Mouse (Mus musculus) midbrain, embryonic 16.5 days (tissue): Measurements from ENCODE around the gene Spast. TPM values are rescaled to one million over a fixed set of nuclear protein-coding genes. Genes with fewer than 3 reads are reported as not detected.
"Not testable (repeated sequence)": the region's sequence is repeated elsewhere in the genome, so short reads cannot be mapped to it uniquely, and the experiment has no call there.

Experiments
- ATAC-seq: fragments of 200-750 bp; cut with Nextera tagmentation; 2 replicates; pipeline ENCODE4 v1.8.0; 2017; ENCODE audit warnings: moderate TSS enrichment
- H3K27ac ChIP-seq: fragments of 300-500 bp; sonication (generic); 2 replicates; pipeline ENCODE4 v1.5.1; 2014; ENCODE audit warnings: mild to moderate bottlenecking, low read length, mixed read lengths
- H3K27me3 ChIP-seq: fragments of 300-500 bp; sonication (generic); 2 replicates; pipeline ENCODE4 v1.6.1; 2014; ENCODE audit warnings: low read depth, low read length, mixed read lengths; ENCODE audit not compliant: control insufficient read depth, insufficient read depth
- H3K36me3 ChIP-seq: fragments of 300-500 bp; sonication (generic); 2 replicates; pipeline ENCODE4 v1.6.1; 2014; ENCODE audit warnings: mild to moderate bottlenecking, low read length, moderate library complexity, mixed read lengths; ENCODE audit not compliant: control insufficient read depth, insufficient read depth
- H3K4me1 ChIP-seq: fragments of 300-500 bp; sonication (generic); 2 replicates; pipeline ENCODE4 v1.6.1; 2014; ENCODE audit warnings: mild to moderate bottlenecking, low read length, mixed read lengths; ENCODE audit not compliant: control insufficient read depth, insufficient read depth
- H3K4me2 ChIP-seq: fragments of 300-500 bp; sonication (generic); 2 replicates; pipeline ENCODE4 v1.6.1; 2014; ENCODE audit warnings: mild to moderate bottlenecking, low read length, mixed read lengths
- H3K4me3 ChIP-seq: fragments of 300-500 bp; sonication (generic); 2 replicates; pipeline ENCODE4 v1.5.1; 2014; ENCODE audit warnings: low read depth, mild to moderate bottlenecking, low read length, moderate library complexity, mixed read lengths
- H3K9ac ChIP-seq: fragments of 300-500 bp; sonication (generic); 2 replicates; pipeline ENCODE4 v1.6.1; 2014; ENCODE audit warnings: low read depth, low read length, mixed read lengths
- H3K9me3 ChIP-seq: fragments of 300-500 bp; sonication (generic); replicated peaks from 2 replicates; pipeline ENCODE4 v1.6.1; 2014; ENCODE audit warnings: mild to moderate bottlenecking, low read length, mixed read lengths; ENCODE audit not compliant: control insufficient read depth, poor library complexity, severe bottlenecking
- WGBS: fragments of 180-500 bp; shearing (Covaris S2); extraction: QIAGEN DNeasy Blood & Tissue Kit; methylation state at CpG from one replicate; pipeline ENCODE4 v1.1.7; 2014; 5-methylcytosine and 5-hydroxymethylcytosine counted together
- polyA plus RNA-seq: library from polyadenylated mRNA; unstranded; fragments of >200 nt; fragmentation: Nextera tagmentation; extraction: Ambion mirVana; gene quantifications from 2 replicates; pipeline ENCODE4 v1.2.1, GENCODE M21; 2015

The Spast gene
- polyA plus RNA-seq, 1 experiment from 2014 or later, result 22.0 TPM

- 94% methylated on average over 6 of the region's 6 CpGs for WGBS
- Histone ChIP-seq H3K4me3 (no peak overlapping the region), H3K4me2 (no peak overlapping the region), H3K9me3 (no peaks in the 10 kb centered on the region), H3K27ac (no peak overlapping the region), H3K27me3 (no peaks in the 10 kb centered on the region), H3K9ac (no peak overlapping the region), H3K36me3 (no peaks in the 10 kb centered on the region), H3K4me1 (peaks cover 16% of the 10 kb centered on the region)
- no peak for ATAC-seq
Measured at GRCm38 (mm10) chr17:74318721-74319120, 20.1 kb upstream of the Spast start.

GRCm38 (mm10) chr17:74322400-74323054, 16.3 kb upstream of the Spast start:
- WGBS, result 45% methylated on average over 5 of the region's 5 CpGs
- H3K4me3 ChIP-seq, result no peak overlapping the region
- H3K36me3 ChIP-seq, result no peaks in the 10 kb centered on the region
- no peak overlapping the region for H3K27ac ChIP-seq
- no peak overlapping the region for H3K4me2 ChIP-seq
- H3K9ac ChIP-seq, result no peak overlapping the region
- no peaks in the 10 kb centered on the region for H3K4me1 ChIP-seq
- ATAC-seq, result no peak
- H3K27me3 ChIP-seq, result no peaks in the 10 kb centered on the region
- H3K9me3 ChIP-seq, result no peaks in the 10 kb centered on the region

GRCm38 (mm10) chr17:74323844-74324243, 14.9 kb upstream of the Spast start, which contains the start of gene Dpy30:
Gene Dpy30 (minus strand): TSS chr17:74323944.
- Histone ChIP-seq H3K9me3 (no peaks in the 10 kb centered on the region), H3K9ac (no peak within 1 kb of the TSS), H3K27ac (no peak within 1 kb of the TSS), H3K27me3 (no peaks in the 10 kb centered on the region), H3K4me2 (no peak within 1 kb of the TSS), H3K4me3 (no peak within 1 kb of the TSS), H3K36me3 (no peaks in the 10 kb centered on the region), H3K4me1 (no peaks in the 10 kb centered on the region)
- ATAC-seq, result no peak
- 72% methylated on average over 2 of the region's 2 CpGs for WGBS

DNA sequence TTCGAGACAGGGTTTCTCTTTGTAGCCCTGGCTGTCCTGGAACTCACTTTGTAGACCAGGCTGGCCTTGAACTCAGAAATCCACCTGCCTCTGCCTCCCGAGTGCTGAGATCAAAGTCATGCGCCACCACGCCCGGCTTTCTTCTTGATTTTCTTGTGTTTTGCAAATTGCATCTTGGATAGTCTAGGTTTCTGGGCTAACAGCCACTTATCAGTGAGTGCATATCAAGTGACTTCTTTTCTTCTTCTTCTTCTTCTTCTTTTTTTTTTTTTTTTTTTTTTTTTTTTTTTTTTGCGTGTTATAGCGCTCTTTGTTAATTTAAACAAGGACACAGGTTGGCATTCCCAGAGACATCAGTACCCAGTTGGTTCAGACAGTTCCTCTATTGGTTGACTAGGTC, 11.6 kb upstream of the Spast start:
- H3K9ac ChIP-seq, H3K9me3 ChIP-seq, H3K4me3 ChIP-seq, H3K27ac ChIP-seq, H3K4me1 ChIP-seq, ATAC-seq, H3K27me3 ChIP-seq, H3K4me2 ChIP-seq, H3K36me3 ChIP-seq: not testable (repeated sequence)
- WGBS, result 84% methylated on average over 7 of the region's 7 CpGs

GRCm38 (mm10) chr17:74328146-74328545, 10.6 kb upstream of the Spast start:
- not testable (repeated sequence) for H3K27ac ChIP-seq, H3K9me3 ChIP-seq, H3K4me3 ChIP-seq, H3K4me1 ChIP-seq, H3K36me3 ChIP-seq, H3K4me2 ChIP-seq, ATAC-seq, H3K9ac ChIP-seq, H3K27me3 ChIP-seq
- WGBS, result 47% methylated on average over 2 of the region's 2 CpGs

DNA sequence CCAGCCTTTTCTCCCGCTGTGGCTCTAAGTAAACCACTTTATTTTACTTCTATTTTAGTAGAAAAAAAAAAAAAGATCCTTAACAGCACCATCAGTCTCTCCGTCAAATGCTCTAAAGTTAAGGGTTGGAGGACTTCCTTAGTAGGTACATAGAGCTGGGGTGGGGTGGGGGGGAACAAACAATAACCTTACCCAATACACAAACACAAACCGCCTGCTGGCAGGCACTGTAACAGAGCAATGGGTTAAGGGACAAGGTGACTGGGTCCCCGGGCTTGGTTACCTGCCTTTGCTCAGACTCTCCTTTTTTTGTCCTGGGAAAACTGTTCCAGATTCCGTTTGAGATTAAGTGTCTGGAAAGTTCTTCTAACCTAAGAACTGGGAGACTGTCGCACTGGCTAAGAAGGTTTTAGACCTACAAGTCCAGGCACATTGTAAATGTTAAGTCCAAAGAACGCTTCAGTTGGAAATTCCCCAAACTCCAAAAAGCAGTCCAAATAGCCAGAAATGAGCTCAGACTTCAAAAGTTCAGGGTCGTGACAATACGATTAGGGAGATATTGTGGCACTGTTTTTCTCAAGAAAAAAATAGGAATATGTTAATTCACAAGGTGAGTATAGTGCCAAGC, 7.6 kb upstream of the Spast start:
- Histone ChIP-seq H3K9me3 (no peaks in the 10 kb centered on the region), H3K4me1 (no peaks in the 10 kb centered on the region), H3K36me3 (no peaks in the 10 kb centered on the region), H3K4me3 (no peak overlapping the region), H3K27me3 (no peaks in the 10 kb centered on the region), H3K9ac (no peak overlapping the region), H3K4me2 (no peak overlapping the region), H3K27ac (no peak overlapping the region)
- whole genome bisulfite sequencing, result 84% methylated on average over 9 of the region's 9 CpGs
- no peak for ATAC-seq

GRCm38 (mm10) chr17:74338225-74338931, 409 bp upstream of the Spast start:
- Histone ChIP-seq H3K4me2 (peak overlapping the region; percentile 69), H3K9me3 (no peaks in the 10 kb centered on the region), H3K4me3 (peak overlapping the region; percentile 100), H3K27me3 (no peaks in the 10 kb centered on the region), H3K36me3 (no peaks in the 10 kb centered on the region), H3K4me1 (peaks cover 41% of the 10 kb centered on the region), H3K9ac (peak overlapping the region; percentile 97), H3K27ac (peak overlapping the region; percentile 98)
- WGBS, result under 1% methylated on average over 36 of the region's 50 CpGs
- ATAC-seq, result peak; percentile 92

GRCm38 (mm10) chr17:74341151-74341550, 2.4 kb downstream of the Spast start:
- peak overlapping the region; percentile 51; the same call in 1 of the 2 replicates for H3K9ac ChIP-seq
- H3K4me2 ChIP-seq, result peak overlapping the region; percentile 69
- H3K27ac ChIP-seq, result no peak overlapping the region
- no peaks in the 10 kb centered on the region for H3K36me3 ChIP-seq
- no peak for ATAC-seq
- H3K9me3 ChIP-seq, result no peaks in the 10 kb centered on the region
- H3K27me3 ChIP-seq, result no peaks in the 10 kb centered on the region
- H3K4me3 ChIP-seq, result peak overlapping the region; percentile 100
- H3K4me1 ChIP-seq, result peaks cover 43% of the 10 kb centered on the region
- WGBS, result 35% methylated on average over 5 of the region's 5 CpGs

DNA sequence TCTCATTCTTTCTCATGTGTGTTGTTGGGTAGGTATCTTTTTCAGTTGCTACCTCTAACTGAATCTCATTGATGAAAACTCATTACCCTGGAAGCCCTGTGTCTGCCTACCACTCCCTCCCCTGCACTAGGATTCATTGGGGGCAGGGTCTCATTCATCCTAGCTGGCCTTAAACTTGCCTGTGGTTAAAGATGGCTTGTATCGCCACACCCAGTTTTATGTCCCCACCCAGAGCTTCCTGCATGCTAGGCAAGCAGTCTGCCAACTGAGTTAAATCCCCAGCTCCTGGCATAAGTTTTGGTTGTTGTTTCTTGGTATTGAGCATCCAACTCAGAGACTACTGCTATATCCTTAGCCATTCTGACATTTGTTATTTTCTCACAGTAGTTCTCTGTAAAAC, 24.8 kb downstream of the Spast start:
- Histone ChIP-seq H3K4me3 (no peak overlapping the region), H3K4me2 (no peak overlapping the region), H3K9me3 (no peaks in the 10 kb centered on the region), H3K27ac (no peak overlapping the region), H3K27me3 (no peaks in the 10 kb centered on the region), H3K9ac (no peak overlapping the region), H3K36me3 (peaks cover 16% of the 10 kb centered on the region), H3K4me1 (no peaks in the 10 kb centered on the region)
- ATAC-seq, result no peak
- WGBS, result 100% methylated on average over 1 of the region's 1 CpGs
